Mouse (Mus musculus) adrenal gland, adult 8-10 months (tissue): ENCODE results near the gene E330009J07Rik. TPM values are rescaled to one million over a fixed set of nuclear protein-coding genes. Genes with fewer than 3 reads are reported as not detected.

Experiments
- DNase-seq: peaks from one replicate; pipeline ENCODE4 v3.0.0; 2022
- total RNA-seq, 4 experiments: library from RNA; stranded (reverse); gene quantifications; 2 replicates each; pipeline ENCODE4 v1.2.4; 2022

Gene E330009J07Rik
- total RNA-seq: 10 to 100 TPM; 16.5 to 19.3 (median 18.1) TPM

DNA sequence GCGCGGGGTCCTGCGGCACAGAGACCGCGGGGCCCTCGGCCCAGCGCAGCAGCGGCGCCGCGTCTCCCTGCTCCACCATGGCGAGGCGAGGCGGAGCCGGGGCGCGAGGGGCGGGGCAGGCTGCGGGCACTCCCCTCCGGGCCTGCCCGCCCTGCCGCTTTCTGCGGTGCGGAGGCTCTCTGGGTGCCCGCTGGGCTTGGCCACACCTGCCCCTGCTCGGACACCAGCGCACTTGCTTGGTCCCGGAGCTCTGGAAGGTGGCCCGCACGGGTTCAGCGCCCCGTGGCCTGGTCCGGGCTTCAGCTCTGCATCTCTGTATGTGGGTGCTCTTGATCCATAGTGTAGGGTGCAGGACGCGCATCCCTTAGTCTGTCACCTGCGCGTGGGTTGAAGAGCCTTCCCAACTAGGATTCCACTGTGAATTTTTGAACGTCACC is at the start of gene E330009J07Rik:
Gene E330009J07Rik (minus strand): TSS at position 89 of the 437 bp plus-strand sequence.
- peak; percentile 67 for DNase-seq

DNA sequence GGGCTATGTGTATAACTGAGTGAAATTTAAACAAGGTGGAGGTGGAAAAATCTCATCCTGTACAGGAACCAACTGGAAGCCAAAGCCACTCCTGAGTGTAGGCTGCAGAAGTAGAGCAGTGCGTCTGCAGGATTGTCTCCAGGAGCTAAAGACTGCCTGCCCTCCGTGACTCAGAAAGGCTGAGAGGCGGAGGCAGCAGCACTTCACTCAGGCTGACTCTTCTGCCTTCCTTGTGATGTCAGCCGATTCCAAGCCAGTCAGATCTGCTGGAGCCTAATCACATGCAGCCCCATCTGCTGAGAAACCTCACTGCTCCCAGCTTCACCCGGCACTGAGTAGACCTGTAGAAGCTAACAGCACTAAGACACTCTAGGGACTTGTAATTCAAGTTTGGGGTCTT is 46.4 kb upstream of the E330009J07Rik start:
- no peak for DNase-seq

DNA sequence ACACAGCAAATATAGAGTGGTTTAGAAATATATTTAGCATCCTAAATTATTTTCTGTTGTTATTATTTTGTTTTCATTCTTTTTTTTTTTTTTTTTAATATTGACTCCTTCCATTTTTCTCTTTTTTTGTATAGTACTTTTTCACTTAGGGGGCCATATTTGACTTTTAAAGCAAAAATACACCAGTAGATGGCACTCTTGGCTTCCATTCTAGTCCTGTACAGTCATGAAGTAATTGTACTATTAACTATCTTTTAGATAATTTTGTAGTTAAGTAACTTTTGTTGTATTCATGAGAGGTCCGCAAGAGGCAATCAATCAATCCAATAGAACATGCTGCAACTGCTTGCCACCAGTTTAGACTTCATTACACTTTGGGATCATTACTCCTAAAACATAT is 43.8 kb upstream of the E330009J07Rik start:
- DNase-seq: no peak

DNA sequence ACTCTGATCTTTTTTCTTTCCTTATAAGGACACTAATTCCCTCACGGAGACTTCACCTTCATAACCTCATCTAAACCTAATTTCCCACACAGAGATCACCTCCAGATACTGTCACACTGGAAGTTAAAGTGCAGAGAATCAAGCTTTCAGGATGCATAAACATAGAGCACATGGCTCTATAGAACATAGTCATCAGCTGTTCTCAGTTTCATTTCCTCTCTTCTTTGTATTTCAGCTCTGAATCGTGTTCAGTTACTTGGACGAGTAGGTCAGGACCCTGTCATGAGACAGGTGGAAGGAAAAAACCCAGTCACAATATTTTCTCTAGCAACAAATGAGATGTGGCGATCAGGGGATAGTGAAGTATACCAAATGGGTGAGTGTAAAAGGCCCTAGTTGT is 40.2 kb upstream of the E330009J07Rik start:
- no peak for DNase-seq

DNA sequence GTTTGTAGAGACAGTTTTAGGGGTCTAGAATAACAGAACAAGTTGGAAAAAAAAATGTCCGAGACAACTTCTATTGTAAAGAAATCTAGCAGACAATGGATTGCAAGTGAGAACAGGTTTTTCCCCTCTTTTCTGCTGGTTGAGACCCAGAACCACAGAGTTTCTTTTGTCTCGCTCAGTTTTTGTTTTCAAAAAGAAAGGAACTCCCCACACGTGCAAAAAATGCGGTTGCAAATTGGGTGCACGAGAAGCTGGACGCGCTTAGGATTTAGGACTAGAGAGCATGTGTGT is 35.7 kb upstream of the E330009J07Rik start:
- DNase-seq: no peak

DNA sequence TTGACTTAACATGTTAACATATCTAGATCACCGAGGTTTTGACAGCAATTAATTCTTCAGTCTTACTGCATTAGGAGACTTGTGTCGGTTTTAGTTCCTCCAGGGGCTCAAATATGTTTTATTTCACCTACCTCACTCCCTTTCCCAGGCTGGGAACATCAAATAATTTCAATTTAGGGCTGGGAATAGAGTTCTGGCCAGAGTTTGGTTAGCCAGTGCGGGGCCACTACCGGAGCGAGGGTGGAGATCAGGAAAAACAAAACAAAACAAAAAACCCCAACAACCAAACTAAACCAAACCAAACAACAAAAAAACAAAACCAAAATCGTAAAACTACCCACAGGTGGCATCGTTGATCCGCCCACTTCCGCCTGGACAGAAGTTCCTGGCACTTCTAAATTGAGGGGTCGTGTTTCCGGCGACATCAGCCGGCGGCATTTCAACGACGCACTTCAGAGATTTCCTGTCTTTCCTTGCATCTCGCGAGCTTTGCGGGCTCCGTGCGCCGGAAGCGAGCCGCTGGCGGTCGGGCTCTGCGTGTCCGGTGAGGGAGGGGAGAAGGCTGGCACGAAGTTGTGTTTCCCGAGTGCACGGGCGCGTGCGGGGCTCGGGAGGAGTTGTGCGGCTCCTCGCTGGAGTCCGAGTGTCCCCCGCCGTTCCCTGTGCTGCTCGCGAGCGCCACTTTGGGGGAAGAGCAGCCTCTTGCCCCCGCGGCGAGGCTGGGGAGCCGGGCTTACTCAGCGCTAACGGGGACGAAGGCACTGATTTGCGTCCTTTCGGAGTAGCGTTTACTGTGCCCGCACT is 35.2 kb upstream of the E330009J07Rik start, which contains the start of gene Ssbp1:
Gene Ssbp1 (plus strand): TSS at position 437 of the 804 bp plus-strand sequence.
- DNase-seq: peak; percentile 88

DNA sequence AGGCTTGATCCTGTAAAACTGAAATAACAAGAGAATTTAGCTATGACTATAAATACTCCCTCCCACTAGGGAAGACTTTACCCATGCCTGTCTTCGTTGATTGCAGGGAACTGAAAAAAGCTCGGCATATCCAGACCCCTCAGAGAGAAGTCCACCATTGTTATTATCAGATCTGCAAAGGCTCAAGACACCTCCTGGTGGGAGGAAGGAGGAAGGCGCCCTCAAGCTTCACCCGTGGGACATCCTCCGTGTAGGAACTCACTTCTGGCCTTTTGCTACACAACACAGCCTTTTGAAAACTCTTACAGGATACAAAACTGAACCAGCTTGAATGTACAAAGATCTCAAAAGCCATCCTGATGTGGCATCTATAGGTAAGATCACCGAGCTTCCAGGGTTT is 29.8 kb upstream of the E330009J07Rik start:
- DNase-seq: no peak

DNA sequence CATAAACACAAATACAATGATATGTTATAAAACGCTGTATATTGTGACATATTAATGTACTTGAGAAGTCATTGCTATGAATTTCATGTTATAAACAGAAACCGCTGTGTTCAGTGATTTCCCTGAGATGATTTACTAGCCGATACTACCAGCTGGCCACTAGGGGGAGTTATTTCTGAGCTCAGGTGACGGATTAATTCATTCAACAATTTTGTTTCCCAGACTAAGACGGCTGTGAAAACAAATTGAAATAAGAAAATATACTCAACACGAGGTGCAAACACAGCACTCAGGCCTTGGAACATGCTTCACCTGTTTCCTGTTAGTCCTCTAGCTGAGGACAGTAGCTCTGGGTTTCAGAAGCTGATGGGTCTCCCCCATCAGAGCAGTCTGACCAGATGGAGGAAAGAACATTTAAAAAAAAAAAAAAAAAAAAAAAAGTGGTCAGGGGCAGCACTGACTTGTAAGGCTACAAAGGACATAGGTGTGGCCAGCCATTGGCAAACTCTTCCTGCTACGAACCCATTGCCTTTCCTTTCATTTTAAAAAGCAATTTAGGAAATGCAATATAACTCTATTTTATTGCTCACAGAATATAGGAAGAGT is 18.6 kb upstream of the E330009J07Rik start:
- DNase-seq: no peak

DNA sequence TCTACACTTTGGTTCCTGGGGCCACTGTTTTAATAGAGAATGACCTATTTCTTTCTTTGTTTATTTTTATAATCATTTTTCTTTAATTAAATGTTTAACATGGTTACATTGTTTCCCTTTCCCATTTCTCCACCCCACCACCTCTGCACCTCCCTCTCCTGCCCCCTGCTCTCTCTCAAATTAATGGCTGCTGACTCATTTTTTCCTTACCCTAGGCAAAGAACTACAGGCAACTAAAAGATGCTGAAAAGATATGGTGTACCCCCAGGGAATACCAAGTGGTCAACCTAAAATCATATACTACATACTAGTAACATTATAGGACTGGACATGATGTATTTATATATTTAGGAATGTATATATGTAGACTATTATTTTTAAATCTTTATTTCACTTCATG is 12.7 kb upstream of the E330009J07Rik start:
- DNase-seq: no peak

DNA sequence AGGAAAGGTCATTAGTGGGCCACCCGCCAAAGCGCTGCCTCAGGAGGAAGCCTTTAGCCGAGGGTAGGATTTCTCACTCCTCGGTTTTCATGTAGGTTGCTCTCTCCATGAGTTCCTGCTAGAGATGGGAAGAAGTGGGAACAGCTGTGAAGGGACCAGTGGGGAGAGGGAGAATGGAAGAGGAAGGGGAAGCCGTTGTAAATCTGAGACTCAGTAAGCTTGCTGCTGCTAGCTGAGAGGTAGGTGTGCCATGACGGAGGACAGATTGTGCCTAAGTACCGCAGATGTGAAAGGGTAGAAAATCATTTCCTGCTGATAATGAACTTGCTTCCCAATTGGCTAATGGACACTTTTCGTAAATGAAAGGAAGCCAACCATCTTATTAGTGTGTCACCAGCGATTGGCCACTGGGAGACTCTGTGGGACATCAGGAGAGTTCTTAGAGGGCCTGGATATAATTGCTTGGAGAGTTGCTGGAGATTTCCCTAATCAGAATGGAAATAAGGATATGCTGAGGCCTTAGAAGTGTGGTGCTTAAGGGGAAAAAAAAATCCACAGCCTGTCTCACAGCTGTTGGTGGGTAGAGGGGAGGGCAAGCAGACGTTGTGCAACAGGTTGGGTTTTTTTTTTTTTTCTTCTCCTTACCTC is 7.5 kb upstream of the E330009J07Rik start:
- no peak for DNase-seq

DNA sequence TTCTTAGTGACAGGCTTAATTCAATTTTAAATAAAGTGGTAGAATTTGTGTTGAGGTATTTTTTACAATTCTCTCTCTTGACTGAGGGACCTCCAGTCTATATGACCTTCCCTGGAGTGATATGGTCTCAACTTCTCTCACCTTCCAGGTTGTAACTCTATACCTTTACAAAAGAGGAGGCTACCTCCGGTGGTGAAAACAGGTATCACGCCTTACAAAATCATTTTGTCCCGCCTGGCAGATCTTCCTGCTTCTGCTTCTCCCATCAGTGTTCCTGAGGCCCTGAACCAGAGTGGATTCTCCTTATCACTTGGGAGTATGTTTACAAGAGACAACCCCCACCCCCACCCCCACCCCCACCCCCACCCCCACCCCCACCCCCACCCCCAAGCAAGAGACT is 5.8 kb upstream of the E330009J07Rik start:
- DNase-seq: no peak

DNA sequence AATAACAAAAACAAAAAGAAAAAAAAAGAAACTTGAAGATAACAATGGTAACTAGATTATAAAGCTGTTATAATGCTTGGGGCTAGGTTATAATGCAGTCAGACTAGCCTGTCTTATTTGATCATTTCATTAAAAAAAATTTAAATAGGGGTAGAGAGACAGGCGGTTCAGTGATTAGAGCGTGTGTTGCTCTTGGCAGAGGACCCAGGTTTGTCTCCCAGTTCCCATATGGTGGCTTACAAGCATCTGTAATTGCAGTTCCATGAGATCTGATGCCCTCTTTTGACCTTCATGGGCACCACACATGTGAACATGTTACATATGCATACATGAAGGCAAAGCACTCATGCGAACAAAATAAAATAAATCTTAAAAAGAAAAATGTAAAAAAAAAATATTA is 5.3 kb upstream of the E330009J07Rik start:
- no peak for DNase-seq

DNA sequence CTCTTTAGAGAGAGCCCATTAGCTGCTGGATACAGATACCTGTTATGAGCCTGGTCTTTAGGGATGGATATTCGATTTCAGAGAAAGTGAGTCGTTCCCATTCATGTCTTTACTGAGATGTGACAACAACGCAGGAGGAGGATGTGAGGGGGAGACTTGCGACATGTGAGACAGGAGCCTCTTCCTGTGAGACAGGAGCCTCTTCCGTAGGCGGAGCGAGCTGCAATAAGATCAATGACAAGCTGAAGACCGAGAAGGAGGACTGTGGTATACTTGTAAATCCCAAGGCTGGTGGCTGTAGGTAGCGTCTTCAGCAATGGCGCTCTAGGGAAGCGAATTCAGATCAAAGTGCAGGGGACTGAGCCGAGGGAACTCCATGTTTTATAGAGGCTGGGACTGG is 3.8 kb upstream of the E330009J07Rik start:
- DNase-seq: no peak

DNA sequence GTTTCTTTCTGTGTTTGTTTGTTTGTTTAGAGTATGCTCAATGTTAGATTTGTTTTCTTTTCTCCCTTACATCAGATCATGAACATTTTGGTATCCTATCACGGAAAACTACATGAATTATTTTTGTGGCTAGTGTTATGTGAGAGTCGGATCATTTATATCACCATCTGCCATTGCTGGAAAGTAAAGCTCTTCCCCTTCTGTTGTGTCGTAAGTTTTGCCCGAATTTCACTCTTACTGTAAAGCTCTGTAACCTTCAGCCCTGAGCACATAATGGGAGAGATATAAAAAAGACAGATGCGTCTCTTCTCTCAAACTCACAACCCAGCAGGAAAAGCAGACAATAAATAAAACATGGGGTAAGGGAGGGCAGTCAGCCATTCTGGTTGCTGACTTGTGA is 3.0 kb upstream of the E330009J07Rik start, which contains the start of gene Wee2:
Gene Wee2 (plus strand): TSS at position 153 of the 400 bp plus-strand sequence.
- DNase-seq: no peak

DNA sequence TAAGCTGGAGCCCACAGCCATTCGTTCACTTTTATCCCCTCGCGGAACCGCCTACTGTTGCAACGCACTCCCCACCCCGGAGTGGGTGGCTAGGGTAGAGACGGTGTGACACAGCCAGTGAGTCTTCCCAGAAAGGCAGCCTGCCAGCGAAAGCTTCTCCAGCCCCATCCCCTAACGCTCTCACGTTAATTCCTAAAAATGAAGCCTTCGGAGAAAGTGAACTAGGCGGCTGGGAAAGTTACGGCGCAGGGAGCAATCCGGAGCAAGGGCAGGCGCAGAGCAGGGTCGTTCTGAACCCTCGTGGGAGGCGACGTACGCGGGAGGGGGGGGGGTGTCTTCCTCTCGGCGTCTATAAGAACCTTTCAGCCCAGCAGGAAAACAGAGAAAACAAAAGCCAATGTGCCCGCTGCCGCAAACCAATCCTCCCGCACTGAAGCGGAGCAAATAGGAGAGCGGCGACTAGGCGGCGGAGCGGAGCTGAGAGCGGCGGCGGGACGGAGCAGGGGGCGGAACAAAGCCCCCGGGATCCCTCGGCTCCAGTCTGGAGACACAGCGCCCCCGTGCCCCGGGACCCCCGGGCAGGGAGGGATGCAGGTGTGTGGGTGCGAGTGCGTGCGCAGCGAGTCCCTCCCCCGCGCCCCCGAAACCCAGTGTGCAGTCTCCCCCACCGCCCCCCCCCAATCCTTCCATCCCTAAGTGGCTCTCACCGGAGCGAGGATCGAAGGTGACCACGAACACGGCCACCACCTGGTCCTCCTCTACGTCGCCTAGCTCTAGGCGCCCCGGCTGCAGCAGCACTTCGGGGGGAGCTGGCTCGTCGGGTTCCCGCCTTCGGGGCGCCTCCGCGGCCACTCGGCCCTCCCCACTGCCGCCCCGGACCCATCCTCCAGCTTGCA is 536 bp downstream of the E330009J07Rik start:
- peak; percentile 18 for DNase-seq

DNA sequence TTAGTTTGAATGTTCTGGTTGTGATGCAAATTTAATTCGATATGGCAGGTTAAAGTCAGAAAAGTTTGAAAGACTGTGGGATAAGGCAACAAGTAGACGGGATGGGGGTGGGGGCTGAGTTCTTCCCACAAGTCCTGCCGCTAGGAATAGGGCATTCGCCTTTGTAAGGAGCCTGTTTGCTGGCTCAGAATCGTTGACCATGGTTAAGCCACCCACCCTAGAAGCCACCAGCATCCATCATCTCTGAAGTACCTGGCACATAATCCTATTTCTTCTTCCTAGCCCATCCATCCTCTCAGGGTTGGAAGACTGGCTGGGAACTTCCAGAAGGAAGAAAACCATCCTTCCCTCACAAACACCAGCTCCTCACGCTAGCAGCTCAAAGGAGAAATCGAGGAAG is 1.2 kb downstream of the E330009J07Rik start:
- DNase-seq: no peak

DNA sequence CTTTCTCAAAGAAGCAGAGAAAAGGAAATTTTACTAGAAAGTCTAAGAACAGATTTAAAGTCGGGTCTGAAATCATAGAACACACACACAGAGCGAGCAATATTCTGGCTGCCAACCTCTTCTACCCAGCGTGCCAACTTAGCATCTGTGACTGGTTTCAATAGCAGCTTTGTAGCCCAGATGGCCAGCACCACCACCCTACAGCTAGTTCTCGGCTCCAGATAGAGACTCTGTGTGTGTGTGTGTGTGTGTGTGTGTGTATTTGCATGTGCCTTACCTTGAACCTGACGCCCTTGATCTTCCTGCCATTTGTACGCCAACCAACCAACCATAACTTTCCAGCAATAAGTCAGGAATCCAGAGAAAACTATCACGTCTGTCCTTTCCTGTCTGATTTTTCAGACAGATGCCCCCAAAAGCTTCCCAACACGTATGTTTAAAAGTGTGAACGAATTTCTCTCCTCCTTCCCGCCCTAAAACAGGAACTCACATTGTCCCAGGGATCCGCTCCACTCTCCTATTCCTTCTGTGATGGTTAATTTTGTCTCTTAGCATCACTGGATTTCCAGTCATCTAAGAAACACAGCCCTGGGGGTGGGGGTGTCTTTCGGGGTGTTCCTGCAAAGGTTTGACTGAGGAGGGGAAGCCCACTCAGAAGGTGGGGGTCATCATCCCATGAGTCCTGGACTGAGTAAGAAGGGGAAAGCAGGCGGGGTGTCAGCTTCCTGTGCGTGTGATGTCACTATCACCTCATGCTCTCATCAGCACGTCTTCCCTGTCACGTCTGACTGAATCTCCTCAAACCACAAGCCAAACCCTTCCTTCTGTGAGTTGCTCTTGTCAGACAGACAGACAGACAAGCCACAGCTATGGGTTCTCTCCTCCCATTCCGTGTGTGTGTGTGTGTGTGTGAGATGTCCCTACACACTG is 3.3 kb downstream of the E330009J07Rik start:
- DNase-seq: no peak

DNA sequence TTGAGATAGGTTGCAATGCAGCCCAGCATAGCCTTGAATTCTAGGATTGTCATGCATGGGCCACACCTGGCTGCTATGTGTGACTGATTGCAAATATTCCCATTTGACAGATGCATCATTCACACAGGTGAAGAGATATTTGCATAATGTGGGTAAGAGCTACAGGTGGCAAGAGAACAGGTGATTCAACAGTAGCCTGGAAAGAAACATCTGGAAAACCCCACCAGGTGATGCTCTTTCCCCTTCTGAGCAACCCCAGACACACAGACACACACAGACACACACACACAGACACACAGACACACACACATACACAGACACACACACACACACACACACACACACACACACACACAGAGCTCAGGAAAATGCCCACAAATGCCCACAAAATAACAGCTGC is 4.1 kb downstream of the E330009J07Rik start:
- DNase-seq: no peak

DNA sequence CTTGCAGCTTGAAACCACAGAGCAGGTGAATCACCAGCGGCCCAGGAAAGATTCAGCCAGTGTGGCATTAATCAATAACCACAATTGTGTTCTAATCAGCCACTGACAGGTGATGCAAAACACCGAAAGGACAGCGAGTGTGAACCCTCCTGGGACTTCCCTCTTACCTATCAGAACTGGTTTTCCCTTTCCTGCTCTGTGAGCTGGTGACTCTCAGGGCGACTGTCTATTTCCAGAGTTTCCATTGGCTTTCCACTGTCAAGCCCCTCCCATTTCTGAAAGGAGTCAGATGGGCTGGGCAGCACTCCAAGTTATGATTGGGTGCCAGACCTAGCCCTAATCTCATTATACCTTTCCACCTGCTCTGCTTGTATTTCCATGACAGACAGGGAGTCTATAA is 4.6 kb downstream of the E330009J07Rik start:
- DNase-seq: peak; percentile 18

DNA sequence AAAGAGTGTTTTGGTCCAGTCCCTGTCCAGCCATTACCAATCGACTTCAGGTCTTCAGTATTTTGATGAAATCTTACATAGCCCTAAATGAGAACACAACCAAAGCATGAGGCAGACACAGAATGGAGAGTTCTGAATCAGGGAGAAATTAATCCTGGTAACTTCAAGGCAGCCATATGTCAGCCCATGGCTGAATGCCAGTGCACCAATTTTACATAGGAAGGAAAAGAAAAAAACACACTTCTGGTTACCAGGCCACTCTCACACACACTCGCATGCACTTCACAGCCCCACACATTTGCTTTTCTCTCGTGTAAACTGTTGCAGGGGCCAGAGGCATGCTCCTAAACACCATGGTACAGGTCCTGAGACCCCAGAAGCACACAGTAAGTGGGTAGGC is 5.1 kb downstream of the E330009J07Rik start:
- DNase-seq: no peak

DNA sequence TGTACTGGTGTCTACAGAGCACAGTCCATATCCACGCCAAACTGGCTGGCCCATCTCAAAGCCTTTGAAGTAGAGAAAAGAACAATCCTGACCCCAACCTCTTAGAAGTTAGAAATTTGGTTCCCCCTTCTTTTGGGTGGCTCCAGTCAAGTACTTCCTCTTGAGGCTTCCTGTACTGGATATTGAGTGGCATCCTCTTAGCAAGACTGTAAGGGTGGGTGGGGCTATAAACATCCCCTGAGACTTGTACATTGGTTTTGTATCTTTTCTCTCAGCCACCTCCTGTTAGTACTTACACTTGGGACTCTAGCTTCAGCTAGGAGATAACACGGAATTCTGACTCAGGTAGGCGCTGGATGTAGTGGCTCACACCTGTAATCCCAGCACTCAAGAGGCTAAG is 5.7 kb downstream of the E330009J07Rik start:
- no peak for DNase-seq
